Mouse (Mus musculus): ENCODE data around the gene Lrit2.

DNA sequence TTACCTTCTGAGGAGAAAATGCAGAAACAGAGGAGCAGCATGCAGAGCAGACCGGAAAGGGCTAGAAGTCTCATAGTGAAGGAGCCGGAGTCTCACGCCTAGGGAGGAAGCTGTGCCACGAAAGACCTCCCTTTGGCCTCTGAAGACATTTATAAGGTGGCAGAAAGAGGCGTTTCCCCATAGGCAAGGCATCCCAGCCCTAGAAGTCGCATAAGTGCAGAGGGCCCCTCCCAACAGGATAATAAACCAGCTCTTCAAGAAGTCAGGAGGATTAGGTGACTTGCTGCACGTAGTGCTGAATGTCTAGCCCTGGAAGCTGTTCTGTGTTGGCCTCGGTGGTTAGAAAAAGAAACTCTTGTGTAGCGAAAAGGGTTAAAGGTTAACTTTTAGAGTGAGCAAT, 42.2 kb downstream of the Lrit2 start:
- TF ChIP-seq POLR2A (IDR thresholded peaks at IDR 0.05; ENCODE audit: borderline replicate concordance, control insufficient read depth, low read depth, low read length) = no peak
- TF ChIP-seq CTCF (IDR thresholded peaks at IDR 0.05; ENCODE audit: control insufficient read depth, insufficient read depth, low read length) = no peak

Data from bone marrow, adult 2 months (tissue).